Mouse (Mus musculus) lung, adult 18-20 months (tissue): ENCODE data around the gene Fbxl7.
"Not testable (repeated sequence)": the region's sequence is repeated elsewhere in the genome, so short reads cannot be mapped to it uniquely, and the experiment has no call there.

ENCODE experiments used
- DNase-seq, 2 experiments: peaks; one replicate each; pipeline ENCODE4 v3.0.0; 2022; ENCODE audit warnings: mixed read lengths in 2 of 2

The Fbxl7 gene

GRCm38 (mm10) chr15:26804046-26804445 lies 91.3 kb downstream of the Fbxl7 start:
- DNase-seq: no peak

DNA sequence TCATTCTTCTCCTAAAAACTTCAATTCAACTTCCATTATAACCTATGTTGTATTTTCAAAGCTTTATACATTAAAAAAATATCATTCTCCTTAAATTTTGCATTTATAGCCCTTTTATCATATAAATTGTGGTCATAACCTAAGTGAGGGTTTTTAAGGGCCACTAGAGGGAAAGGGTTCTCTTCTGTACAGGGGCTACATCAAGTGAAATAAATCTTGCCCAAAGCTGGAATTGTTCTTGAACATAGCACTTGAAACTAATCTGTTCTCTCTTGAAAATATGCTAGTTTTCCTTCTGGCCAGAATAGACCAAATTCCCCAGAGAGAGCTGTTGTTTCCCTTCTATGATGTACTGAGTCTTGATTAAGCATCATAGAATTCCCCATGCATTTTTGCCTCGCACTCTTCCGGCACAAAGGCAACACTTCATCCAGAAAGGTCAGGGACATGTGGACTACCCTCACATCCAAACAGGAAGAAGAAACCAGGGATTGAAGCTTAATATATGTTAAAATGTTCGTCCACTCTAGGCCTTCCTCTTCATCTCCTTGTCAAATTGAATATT lies 95.8 kb downstream of the Fbxl7 start:
- DNase-seq: no peak

- DNase-seq: no peak
Observed at GRCm38 (mm10) chr15:26795937-26796336, 99.4 kb downstream of the Fbxl7 start.

- no peak for DNase-seq
Observed at GRCm38 (mm10) chr15:26795518-26795917, 99.9 kb downstream of the Fbxl7 start.

DNA sequence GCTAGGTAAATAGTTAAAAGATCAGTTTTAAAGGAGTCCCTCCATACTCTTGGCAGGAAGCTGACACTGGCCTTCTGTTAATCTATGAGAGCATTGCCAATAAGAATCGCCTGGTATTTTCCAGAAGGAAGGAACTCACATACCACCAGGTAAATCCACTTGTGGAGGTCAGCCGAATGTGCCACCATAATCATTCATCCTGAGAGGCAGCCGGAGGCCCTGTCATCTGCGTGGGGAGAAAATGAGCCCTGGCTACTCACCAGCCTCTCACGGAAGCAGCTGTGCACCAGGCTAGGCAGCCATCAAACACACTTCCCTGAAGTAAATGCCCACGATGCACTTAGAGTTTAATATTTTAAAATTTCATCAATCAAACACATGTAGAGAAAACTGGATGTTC lies 108.2 kb downstream of the Fbxl7 start:
- DNase-seq: no peak

DNA sequence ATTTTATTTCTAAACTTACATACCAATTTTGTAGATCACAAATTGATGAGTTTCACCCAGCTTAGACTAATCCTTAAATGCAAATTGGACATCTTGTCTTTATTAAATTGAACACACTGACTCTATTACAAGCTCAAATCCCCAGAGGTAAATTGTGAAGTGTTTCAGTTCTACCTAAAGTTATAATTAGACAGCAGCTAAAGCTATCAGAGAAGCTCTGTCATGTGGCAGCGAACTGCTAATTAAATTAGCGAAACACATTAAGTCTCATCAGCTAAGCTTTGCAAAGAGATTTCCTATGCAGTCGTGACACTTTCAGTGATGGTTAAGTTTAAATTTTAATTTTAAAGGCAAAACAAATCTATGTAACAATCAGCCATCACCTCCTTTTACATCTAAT lies 114.8 kb downstream of the Fbxl7 start:
- no peak for DNase-seq

DNA sequence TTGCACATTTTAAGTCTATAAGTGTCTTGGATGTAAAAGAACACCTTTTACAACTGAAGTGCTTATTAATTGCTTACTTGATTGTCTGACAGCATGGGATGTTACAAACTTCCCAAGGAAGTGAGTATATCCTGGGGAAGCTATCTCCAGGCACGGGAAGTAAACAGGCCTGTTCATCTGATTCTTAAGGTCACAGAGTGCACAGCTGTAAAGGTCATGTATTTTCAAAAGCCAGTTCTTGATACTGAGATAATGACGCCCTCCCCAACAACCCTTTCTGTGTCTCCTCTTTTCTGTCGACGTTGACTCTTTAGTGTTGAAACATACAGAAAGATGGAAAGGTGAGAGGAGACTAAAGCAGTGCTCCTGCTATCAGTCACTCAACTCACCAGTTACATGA lies 116.3 kb downstream of the Fbxl7 start:
- peak in 1 of 2 experiments; percentile 2 for DNase-seq

DNA sequence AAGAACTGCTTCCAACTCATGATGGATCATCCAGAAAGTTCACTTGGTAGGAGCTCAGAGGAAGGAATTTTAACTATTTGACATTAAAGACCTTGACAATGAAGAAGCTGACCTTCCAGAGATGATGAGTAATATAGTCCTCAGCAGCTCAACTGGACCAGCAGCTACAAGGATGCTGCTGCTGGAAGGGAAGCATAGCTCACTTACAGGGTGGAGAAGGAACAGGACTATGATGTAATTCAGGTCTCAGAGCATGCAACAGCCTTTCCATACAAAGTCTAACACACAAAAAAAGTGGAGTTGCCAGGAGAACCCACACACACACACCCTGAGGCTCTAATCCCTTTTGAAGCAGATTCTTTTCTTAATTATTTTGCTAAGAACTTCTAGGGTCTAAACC lies 119.7 kb downstream of the Fbxl7 start:
- no peak for DNase-seq

DNA sequence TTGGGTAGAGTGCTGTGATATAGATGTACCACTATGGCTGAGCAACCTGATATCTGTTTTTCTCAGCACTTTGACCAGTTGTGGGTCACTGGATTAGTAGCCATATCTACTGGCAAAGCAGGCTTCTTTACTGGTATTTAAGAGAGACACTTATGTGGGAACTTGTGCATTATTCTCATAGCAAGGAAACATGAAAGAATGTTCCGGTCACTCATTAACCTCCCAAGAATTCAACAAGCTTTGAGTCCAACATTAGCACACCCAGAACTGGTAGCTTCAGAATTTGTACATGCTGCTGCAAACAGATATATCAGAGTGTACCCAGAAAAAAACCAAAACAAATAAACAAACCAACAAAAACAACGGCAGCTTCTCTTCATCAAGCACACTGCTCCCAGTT lies 120.5 kb downstream of the Fbxl7 start:
- no peak for DNase-seq

DNA sequence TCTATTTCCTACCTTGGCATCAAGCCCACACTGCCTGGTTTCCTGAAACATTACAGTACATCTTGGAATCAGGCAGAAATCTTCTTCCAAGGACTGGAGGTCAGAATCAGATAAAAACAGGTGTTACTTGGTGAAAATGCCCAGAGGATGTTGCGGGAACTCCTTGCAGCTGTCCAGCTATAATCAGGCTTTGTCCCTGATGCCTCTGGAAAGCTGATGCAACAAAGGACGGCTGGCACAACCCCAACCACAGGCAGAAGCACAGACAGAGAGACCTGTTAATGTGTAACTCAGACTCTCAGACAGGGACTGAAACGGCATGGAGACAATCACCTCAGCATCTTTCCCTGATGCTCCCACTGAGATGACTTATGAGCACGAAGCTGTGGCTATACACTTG lies 133.7 kb downstream of the Fbxl7 start:
- DNase-seq: no peak

- DNase-seq: no peak
Observed at GRCm38 (mm10) chr15:26748484-26748883, 146.9 kb downstream of the Fbxl7 start.

DNA sequence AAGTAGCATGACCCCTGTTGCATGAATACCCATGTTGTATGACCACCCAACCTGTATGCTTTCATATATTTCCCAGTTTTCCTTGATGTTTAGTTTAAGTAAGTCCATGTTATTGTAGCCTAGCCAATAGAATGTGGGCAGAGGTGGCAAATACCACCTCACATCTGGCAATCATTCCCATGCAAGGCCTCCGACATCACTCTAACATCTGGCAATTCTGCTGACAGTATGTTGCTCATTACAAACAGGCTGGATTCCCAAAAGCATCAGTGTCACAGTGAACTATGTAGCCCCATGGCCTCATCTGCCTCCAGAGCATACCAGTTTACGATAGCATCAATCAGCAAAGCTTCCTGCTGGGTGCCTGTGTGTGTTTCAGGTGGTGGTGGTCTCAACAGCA lies 163.0 kb downstream of the Fbxl7 start:
- DNase-seq: no peak

DNA sequence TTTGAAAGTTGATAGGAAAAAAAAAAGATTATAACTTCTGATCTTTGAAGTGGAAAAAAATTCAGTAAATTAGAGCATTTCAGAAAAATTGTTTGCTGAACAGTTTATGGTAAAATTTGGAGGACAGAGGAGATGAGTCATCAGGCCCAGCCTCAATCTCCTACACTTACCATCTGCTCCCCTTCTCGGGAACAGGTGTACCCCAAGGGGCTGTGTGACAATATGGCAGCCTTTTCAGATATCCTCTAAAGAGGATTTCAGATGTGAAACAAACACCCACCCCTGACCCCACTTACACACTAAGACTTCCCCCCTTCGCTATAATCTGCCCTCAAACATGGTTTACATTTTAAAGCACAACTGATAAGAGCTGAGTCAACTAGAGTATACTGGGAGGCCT lies 164.6 kb downstream of the Fbxl7 start:
- no peak for DNase-seq

- DNase-seq: not testable (repeated sequence)
Observed at GRCm38 (mm10) chr15:26729341-26729740, 166.0 kb downstream of the Fbxl7 start.

DNA sequence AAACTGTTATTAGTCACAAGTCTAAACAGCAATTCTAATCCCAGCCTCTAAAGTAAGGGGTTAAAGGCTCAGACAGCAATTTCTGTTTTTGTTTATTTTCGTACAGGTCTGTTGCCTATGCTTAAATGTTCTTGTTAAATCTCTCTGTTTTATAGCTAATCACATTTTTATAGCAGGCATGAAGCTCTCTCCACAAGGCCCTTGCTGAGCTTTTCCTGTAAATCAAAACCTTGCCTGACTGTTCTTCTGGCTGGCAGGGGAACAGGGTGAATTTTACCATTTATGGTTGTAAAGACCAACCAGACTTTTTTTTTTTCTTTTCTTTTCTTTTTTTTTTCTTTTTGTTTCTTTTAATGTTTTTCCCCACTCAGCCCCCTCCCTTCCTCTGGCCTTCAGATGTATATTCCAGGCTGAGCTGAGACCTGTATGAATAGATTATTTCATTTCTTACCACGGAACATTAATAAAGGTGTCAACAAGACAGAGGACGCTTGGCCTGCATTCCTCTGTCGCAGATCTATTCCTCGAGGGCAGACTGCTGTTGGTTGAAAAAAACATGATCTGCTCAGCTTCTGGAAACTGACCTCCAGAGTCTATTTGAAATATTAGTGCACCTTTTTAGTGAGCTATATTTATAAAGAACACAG lies 176.9 kb downstream of the Fbxl7 start:
- no peak for DNase-seq

DNA sequence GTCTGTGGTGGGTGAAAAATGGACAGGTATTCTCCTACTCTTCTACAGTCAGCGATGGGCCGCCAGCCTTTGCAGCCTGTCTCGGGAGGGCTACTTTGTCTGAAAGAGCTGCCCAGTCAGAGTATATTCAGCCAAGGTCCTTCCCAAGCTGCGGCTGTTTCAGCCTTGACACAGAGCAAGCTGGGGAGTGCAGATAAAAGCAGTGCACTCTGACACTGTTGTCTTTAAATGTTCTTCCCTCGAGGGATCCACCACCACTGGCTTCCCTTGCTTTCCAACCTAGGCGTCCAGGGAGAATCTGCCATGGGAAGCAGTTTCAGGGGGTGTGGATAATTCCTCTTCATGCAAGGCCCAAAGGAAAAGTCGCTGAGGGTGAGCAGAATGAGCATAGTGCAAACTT lies 177.4 kb downstream of the Fbxl7 start:
- DNase-seq: no peak

DNA sequence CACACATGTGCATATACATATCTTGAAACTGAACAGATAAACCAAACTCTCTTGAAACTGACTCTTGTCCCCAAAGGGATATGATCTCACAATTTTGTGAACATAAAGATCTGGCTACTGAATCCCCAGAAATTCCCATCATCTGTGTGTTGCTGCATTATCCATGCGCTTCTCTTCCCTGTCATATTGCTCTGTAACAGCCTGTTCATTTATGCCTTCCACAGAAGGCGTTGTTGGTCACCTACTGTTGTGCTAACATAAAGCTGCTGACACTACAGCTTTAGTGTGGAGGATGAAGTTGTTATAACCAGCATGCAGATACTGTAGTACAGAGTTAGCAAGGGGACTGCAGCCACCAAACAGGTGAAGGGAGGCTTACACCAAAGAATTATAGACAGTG lies 179.2 kb downstream of the Fbxl7 start:
- DNase-seq: no peak

GRCm38 (mm10) chr15:26715635-26716034 lies 179.7 kb downstream of the Fbxl7 start:
- DNase-seq: no peak

- no peak for DNase-seq
Observed at GRCm38 (mm10) chr15:26712271-26712670, 183.1 kb downstream of the Fbxl7 start.

DNA sequence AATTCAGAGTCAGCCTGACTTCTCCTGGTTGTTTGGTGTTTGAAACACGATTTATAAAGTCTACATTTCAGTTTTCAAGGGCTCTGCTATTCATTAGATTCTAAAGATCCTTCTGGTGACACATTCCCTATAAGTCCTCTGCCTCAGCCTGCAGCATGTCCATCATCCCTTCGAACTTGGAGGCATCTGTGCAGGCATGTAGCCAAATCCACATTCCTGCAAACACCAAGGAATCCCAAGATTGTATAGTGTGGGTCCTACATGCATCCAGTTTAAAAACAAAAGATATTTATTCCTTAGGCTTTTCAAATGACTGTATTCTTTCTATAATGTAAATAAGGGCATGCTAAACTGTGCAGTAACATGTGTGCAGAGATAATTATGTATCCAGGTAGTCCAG lies 190.4 kb downstream of the Fbxl7 start:
- no peak for DNase-seq

GRCm38 (mm10) chr15:26703156-26703840 lies 192.1 kb downstream of the Fbxl7 start:
- DNase-seq: no peak

GRCm38 (mm10) chr15:26701949-26702675 lies 193.3 kb downstream of the Fbxl7 start:
- no peak for DNase-seq

- DNase-seq: no peak
Observed at GRCm38 (mm10) chr15:26693075-26693474, 202.3 kb downstream of the Fbxl7 start.
